Mouse (Mus musculus) kidney, adult 2 months (tissue): ENCODE results near the gene Iqcn.

Experiments
- CTCF ChIP-seq: fragments of 200-500 bp; conservative IDR thresholded peaks from 2 replicates; pipeline ENCODE4 v1.5.1; 2011; ENCODE audit warnings: low read depth, mild to moderate bottlenecking, control low read depth, low read length, moderate library complexity, mixed read lengths; ENCODE audit not compliant: insufficient read depth, insufficient read length
- POLR2A ChIP-seq: fragments of 200-500 bp; IDR thresholded peaks from one replicate; pipeline ENCODE4 v1.6.1; 2011; ENCODE audit warnings: low read depth, low read length, control low read depth

DNA sequence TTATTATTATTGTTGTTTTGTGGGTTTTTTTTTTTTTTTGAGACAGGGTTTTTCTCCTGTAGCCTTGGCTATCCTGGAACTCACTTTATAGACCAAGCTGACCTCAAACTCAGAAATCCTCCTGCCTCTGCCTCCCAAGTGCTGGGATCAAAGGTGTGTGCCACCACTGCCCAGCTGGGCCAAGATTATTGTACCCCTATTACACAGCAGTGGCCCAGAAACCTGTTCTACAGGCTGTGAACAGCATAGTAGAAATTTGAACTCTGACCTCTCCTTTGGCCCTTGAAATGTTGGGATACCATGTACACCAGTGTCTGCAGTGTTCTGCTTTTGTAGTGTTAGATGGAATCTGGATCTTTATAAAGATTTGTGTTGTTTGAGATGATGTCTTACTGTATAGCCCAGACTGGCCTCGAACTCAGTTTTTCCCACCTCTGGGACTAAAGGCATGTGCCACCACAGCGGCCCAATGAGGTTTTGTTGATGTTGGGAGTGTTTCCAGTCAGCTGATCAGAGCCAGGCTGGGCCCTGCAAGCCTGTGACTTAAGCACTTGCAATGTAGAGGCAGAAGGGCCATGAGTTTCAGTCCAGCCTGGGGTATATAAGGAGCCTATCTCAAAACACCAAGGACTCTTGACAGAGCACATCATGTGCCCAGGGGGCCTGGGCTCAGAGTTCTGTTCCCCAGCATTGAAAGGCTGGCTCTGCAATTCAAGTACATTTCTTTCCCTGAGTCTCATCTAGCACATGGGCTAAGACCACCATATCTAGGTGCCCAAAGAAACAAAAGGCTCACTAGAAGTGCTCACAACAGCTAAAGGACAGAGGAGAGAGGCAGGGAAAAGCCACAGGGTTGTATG lies 1.0 kb upstream of the Iqcn start:
- no peak for TF ChIP-seq POLR2A
- no peak for TF ChIP-seq CTCF
